Mouse (Mus musculus) thymus, postnatal 14 days (tissue): ENCODE results near the gene Ercc2.
A peak's percentile ranks its signal among the peaks of the same experiment; 100 is the strongest.

Experiments used
- DNase-seq: peaks from one replicate; pipeline ENCODE4 v3.0.0; 2021

Ercc2 gene

GRCm38 (mm10) chr7:19359892-19360641, 21.7 kb upstream of the Ercc2 start:
- peak; percentile 75 for DNase-seq

- DNase-seq = peak; percentile 66
Measured at GRCm38 (mm10) chr7:19360944-19361343, 20.9 kb upstream of the Ercc2 start.

GRCm38 (mm10) chr7:19361720-19362119, 20.1 kb upstream of the Ercc2 start:
- peak; percentile 85 for DNase-seq

- DNase-seq = no peak
Measured at GRCm38 (mm10) chr7:19362276-19362675, 19.5 kb upstream of the Ercc2 start.

GRCm38 (mm10) chr7:19363881-19364280, 17.9 kb upstream of the Ercc2 start:
- peak; percentile 81 for DNase-seq

GRCm38 (mm10) chr7:19365376-19365775, 16.4 kb upstream of the Ercc2 start:
- DNase-seq = no peak

- DNase-seq = no peak
Measured at GRCm38 (mm10) chr7:19368380-19368779, 13.4 kb upstream of the Ercc2 start.

GRCm38 (mm10) chr7:19369823-19370425, 11.9 kb upstream of the Ercc2 start:
- peak; percentile 86 for DNase-seq

- no peak for DNase-seq
Measured at GRCm38 (mm10) chr7:19373367-19373766, 8.4 kb upstream of the Ercc2 start.

- DNase-seq = no peak
Measured at GRCm38 (mm10) chr7:19375368-19375767, 6.4 kb upstream of the Ercc2 start.

GRCm38 (mm10) chr7:19376019-19376418, 5.8 kb upstream of the Ercc2 start:
- DNase-seq = no peak

GRCm38 (mm10) chr7:19378049-19378448, 3.8 kb upstream of the Ercc2 start:
- no peak for DNase-seq

- peak; percentile 51 for DNase-seq
Measured at GRCm38 (mm10) chr7:19382166-19382541, 344 bp downstream of the Ercc2 start.

GRCm38 (mm10) chr7:19383708-19384107, 1.9 kb downstream of the Ercc2 start:
- DNase-seq = no peak

- no peak for DNase-seq
Measured at GRCm38 (mm10) chr7:19388699-19389413, 7.0 kb downstream of the Ercc2 start.

- DNase-seq = no peak
Measured at GRCm38 (mm10) chr7:19394484-19394883, 12.7 kb downstream of the Ercc2 start.

GRCm38 (mm10) chr7:19399496-19400280, 17.9 kb downstream of the Ercc2 start:
- peak; percentile 81 for DNase-seq

GRCm38 (mm10) chr7:19400946-19401345, 19.1 kb downstream of the Ercc2 start:
- DNase-seq = no peak

GRCm38 (mm10) chr7:19402535-19403112, 20.8 kb downstream of the Ercc2 start:
- no peak for DNase-seq

- DNase-seq = peak; percentile 95
Measured at GRCm38 (mm10) chr7:19403731-19404296, 22.0 kb downstream of the Ercc2 start, which contains the start of gene Klc3. Gene Klc3 (minus strand): TSS chr7:19404104.

- no peak for DNase-seq
Measured at GRCm38 (mm10) chr7:19404476-19404875, 22.7 kb downstream of the Ercc2 start, which contains the start of gene Ckm. Gene Ckm (plus strand): TSS chr7:19404776.

GRCm38 (mm10) chr7:19405417-19405816, 23.6 kb downstream of the Ercc2 start:
- DNase-seq = peak; percentile 88
